Mouse (Mus musculus): ENCODE measurements around the gene Setd3.

The Setd3 gene

DNA sequence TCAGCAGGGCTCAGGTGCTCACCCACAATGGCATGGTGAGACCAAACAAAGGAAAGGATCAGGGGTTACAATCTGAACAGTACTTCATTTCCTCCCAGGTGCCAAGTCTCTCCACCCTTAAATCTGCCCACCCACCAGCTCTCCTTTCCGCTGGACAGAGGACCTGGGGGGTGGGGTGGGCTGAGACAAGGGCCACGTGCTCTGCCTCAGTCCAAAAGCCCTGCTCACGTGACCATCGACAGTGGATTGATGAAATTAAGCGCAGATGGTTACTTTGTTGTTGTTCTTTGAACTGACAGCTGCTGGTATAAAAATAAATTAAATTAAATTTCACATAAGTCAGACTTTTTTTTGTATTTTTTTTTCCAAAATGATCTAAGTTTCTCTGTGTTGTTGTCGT lies 109.6 kb downstream of the Setd3 start:
- no peak for DNase-seq

DNA sequence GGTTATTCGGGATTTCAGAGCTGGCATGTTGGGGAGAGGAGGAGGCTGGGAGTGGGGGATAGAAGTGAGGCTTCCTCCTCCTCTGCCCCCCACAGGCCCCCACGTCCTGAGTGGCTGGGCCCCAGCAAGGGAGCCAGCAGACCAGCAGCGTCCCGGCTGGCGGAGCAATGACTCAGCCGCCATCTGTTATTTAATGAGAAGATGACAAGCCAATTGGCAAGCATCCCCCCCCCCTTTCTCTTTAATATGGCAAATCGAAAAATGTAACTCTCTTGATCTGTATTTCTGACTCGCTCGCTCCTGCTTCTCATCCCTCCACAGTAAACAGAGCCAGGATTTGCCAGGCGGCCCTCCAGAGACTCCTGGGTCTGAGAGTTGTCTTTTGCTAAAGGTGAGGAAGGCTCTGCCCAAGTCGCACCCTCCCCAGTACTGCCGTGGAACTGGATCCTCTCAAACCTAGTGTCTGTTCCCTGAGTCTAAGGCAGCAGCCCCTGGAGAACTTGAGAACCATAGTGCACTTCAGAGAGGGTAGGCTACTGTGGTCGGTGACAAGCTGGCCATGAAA lies 111.2 kb downstream of the Setd3 start:
- peak; percentile 88 for DNase-seq

DNA sequence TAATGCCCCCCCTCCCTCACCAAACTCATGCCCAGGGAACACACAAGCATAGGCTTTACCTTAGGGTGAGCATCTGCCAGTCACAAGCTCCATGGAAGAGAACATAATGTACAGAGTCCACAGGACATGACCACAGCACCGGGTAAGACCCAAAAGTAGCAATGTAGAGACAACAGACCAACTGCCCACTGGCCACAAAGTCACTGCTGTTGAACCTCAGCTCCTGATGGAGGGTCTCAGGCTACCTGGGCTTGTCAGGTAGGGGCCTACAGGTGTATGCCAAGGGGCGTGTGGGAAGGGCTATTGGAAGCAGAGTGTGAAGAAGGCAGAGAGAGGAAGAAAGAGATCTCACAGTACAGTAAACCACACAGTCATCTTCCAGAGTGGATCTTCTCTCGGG lies 111.9 kb downstream of the Setd3 start:
- DNase-seq, result peak; percentile 51

DNA sequence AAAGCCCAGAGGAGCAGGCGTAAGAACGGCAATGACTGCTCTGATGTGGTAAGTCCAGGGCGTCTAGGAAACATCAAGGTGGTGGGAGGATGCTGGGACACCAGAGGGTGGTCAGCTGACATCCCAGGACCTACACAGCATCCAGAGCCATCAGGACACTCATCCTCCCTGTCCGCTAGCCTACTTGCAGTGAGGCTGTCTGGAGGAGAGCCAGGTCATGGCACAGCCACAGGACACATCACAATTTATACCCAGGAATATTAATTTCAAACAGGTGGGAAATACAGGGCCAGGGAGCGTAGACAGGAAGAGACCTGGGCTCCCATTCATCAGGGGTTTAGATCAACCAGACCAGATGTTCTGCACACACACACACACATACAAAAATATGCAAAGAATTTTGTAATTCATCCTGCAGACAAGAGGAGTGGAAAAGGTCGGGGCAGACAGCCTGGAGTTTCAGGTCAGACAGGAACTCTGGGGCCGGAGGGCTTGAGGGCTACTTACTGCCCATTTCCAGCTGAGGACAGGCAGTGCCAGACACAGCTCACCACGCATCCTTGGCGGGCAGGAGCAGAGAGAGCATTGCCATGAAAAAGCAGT lies 114.6 kb downstream of the Setd3 start:
- peak; percentile 49 for DNase-seq

DNA sequence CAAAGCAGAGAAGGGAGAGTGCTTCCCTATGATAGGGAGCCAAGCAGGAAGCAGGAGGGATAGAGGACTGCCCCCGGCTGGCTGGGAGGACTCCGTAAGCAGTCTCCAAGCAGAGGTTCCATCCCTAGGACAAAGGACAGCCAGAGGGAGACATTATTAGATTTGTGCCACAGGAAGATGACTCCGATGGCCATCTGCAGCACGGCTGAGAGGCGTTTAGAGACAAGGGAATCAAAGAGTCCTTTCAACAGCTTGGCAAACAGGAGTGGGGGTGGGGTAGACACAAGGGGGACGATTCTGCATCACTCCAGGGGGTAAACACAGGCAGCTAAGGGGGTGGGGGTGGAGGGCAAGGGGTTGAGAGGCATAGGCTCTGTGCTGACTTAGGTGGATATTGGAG lies 115.1 kb downstream of the Setd3 start:
- DNase-seq, result no peak

DNA sequence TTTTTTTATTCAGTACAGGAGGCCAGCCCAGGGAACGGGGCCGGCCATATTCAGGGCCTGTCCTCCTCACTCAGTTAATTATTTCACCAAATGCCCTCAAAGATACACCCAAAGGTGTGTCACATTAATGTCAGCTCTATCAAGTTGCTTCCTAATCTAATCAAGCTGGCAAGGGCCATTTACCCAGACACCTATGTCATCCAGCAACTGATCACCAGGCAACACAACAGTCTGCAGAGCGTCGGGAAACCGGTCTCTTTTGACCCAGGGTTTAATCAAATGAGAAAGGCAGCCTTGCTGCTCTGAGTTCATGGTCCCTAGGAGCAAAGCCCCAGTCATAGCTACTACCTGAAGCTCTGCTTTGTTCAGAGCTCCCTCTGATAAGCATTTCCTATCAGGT lies 117.0 kb downstream of the Setd3 start:
- no peak for DNase-seq

DNA sequence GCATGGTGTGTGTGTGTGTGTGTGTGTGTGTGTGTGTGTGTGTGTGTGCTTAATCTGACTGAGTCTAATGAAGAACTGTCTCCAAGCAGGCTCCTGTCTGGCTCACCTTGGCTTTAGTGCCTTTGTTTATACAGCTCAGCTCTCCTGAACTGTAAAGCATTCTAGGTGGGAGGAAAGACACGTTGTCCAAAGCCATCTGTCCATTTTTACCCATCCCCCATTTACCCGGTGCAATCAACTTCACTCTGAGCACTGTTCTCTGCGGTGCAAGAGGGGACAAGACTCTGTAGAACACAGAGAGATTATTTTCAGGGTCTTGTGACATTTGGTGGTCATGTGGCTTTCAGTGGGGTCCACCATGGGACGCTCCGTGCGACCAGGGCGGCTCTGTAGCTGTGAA lies 117.5 kb downstream of the Setd3 start:
- DNase-seq, result peak; percentile 63

All from cerebellum, adult 11-12 months (tissue).